8 mouse cellular contexts compared by ENCODE assay signal in genomic region chr13:66299901-66300300, GRCm38 (mm10).
DNase-seq lines count a peak whose midpoint lies in the region; TF ChIP-seq lines count a peak whose summit lies in the region.
"Not testable (repeated sequence)": the region's sequence is repeated elsewhere in the genome, so short reads cannot be mapped to it uniquely, and the experiment has no call there.

No protein-coding gene starts in this region.

- peak; percentile 33 for DNase-seq in 3T3-L1 (ENCODE audit: low read depth, low spot score)
- peak; percentile 8 for DNase-seq in A20 (ENCODE audit: low read depth, low spot score)
- peak; percentile 20 for DNase-seq in MEL (ENCODE audit: low read depth, low spot score)
- peak; percentile 26 for DNase-seq in NIH3T3 (ENCODE audit: low read depth)
- peak; percentile 18 for DNase-seq in ZHBTc4 (ENCODE audit: low read depth, low spot score)
- peak; percentile 6 for DNase-seq in c-Kit-negative CD71-positive TER-119-positive erythroid progenitor cells, embryonic 14.5 days (ENCODE audit: low read depth, low spot score)
- DNase-seq in retina, embryonic 14.5 days (ENCODE audit: low spot score): peak; percentile 3

- TF ChIP-seq CTCF in MEL (IDR thresholded peaks at IDR 0.05 in 2 of 3, conservative IDR thresholded peaks at IDR 0.05 in 1 of 3; ENCODE audit: control insufficient read depth in 1 of 3, insufficient read depth in 1 of 3, low read depth in 2 of 3, low read length in 3 of 3, poor library complexity in 1 of 3, severe bottlenecking in 1 of 3): not testable (repeated sequence)

- not testable (repeated sequence) for H3K9me3 ChIP-seq in MEL (replicated peaks; ENCODE audit: insufficient read depth, low read length); megakaryocyte, embryonic 14.5 days

- not testable (repeated sequence) for H3K9ac ChIP-seq in MEL (ENCODE audit: control insufficient read depth, low read depth, low read length, poor library complexity, severe bottlenecking)

- not testable (repeated sequence) for H3K4me1 ChIP-seq in MEL (ENCODE audit: control insufficient read depth in 1 of 2, insufficient read depth in 2 of 2, low read length in 2 of 2); megakaryocyte, embryonic 14.5 days

- not testable (repeated sequence) for TF ChIP-seq POLR2A in MEL (IDR thresholded peaks at IDR 0.05; ENCODE audit: control insufficient read depth in 1 of 2, insufficient read depth in 1 of 2, low read depth in 1 of 2, low read length in 2 of 2, poor library complexity in 1 of 2)

- not testable (repeated sequence) for TF ChIP-seq RAD21 in MEL (IDR thresholded peaks at IDR 0.05; ENCODE audit: low read depth, low read length)

- not testable (repeated sequence) for H3K4me3 ChIP-seq in MEL (ENCODE audit: control insufficient read depth in 1 of 2, insufficient read depth in 1 of 2, low read depth in 2 of 2, low read length in 2 of 2)
- peak overlapping the region; percentile 13 for H3K4me3 ChIP-seq in megakaryocyte, embryonic 14.5 days (replicated peaks)

- H3K27me3 ChIP-seq in MEL (ENCODE audit: control insufficient read depth in 1 of 2, insufficient read depth in 2 of 2, low read length in 2 of 2); megakaryocyte, embryonic 14.5 days (replicated peaks): not testable (repeated sequence)

- not testable (repeated sequence) for H3K79me2 ChIP-seq in MEL (ENCODE audit: control insufficient read depth, insufficient read depth, low read length, poor library complexity)

- not testable (repeated sequence) for H3K36me3 ChIP-seq in MEL (ENCODE audit: control insufficient read depth in 1 of 2, insufficient read depth in 2 of 2, low read length in 2 of 2); megakaryocyte, embryonic 14.5 days (replicated peaks; ENCODE audit: low read length)

- not testable (repeated sequence) for TF ChIP-seq EP300 in MEL (IDR thresholded peaks at IDR 0.05; ENCODE audit: low read depth in 1 of 2, low read length in 2 of 2)

- not testable (repeated sequence) for H3K27ac ChIP-seq in MEL (ENCODE audit: control insufficient read depth, low read depth, low read length)
